Mouse (Mus musculus): ENCODE data around the gene Tsc22d2.

The Tsc22d2 gene

GRCm38 (mm10) chr3:58414234-58414938 is at the start of gene Tsc22d2:
Tsc22d2 (plus strand) TSS chr3:58414715.
- peak; percentile 86 for DNase-seq (ENCODE audit: low spot score)

- peak; percentile 5 for DNase-seq (ENCODE audit: low spot score)
Observed at GRCm38 (mm10) chr3:58366756-58367155, 47.8 kb upstream of the Tsc22d2 start.

- DNase-seq (ENCODE audit: low spot score): no peak
Observed at GRCm38 (mm10) chr3:58370811-58371210, 43.7 kb upstream of the Tsc22d2 start.

- no peak for DNase-seq (ENCODE audit: low spot score)
Observed at GRCm38 (mm10) chr3:58372066-58372904, 42.2 kb upstream of the Tsc22d2 start.

GRCm38 (mm10) chr3:58372905-58373208 is 41.7 kb upstream of the Tsc22d2 start:
- no peak for DNase-seq (ENCODE audit: low spot score)

GRCm38 (mm10) chr3:58374281-58374680 is 40.2 kb upstream of the Tsc22d2 start:
- DNase-seq (ENCODE audit: low spot score): no peak

- no peak for DNase-seq (ENCODE audit: low spot score)
Observed at GRCm38 (mm10) chr3:58376713-58377112, 37.8 kb upstream of the Tsc22d2 start.

GRCm38 (mm10) chr3:58377589-58378134 is 36.9 kb upstream of the Tsc22d2 start:
- DNase-seq (ENCODE audit: low spot score): no peak

- no peak for DNase-seq (ENCODE audit: low spot score)
Observed at GRCm38 (mm10) chr3:58382676-58383075, 31.8 kb upstream of the Tsc22d2 start.

GRCm38 (mm10) chr3:58385060-58385459 is 29.5 kb upstream of the Tsc22d2 start:
- DNase-seq (ENCODE audit: low spot score): no peak

GRCm38 (mm10) chr3:58388731-58389130 is 25.8 kb upstream of the Tsc22d2 start:
- DNase-seq (ENCODE audit: low spot score): no peak

GRCm38 (mm10) chr3:58398541-58398940 is 16.0 kb upstream of the Tsc22d2 start:
- no peak for DNase-seq (ENCODE audit: low spot score)

GRCm38 (mm10) chr3:58399931-58400330 is 14.6 kb upstream of the Tsc22d2 start:
- DNase-seq (ENCODE audit: low spot score): no peak

- no peak for DNase-seq (ENCODE audit: low spot score)
Observed at GRCm38 (mm10) chr3:58411669-58412068, 2.8 kb upstream of the Tsc22d2 start.

- DNase-seq (ENCODE audit: low spot score): no peak
Observed at GRCm38 (mm10) chr3:58413671-58414070, 844 bp upstream of the Tsc22d2 start.

GRCm38 (mm10) chr3:58414986-58415883 is 720 bp downstream of the Tsc22d2 start:
- peak; percentile 41 for DNase-seq (ENCODE audit: low spot score)

GRCm38 (mm10) chr3:58415884-58416725 is 1.6 kb downstream of the Tsc22d2 start:
- peak; percentile 84 for DNase-seq (ENCODE audit: low spot score)

GRCm38 (mm10) chr3:58416726-58417437 is 2.4 kb downstream of the Tsc22d2 start:
- peak; percentile 55 for DNase-seq (ENCODE audit: low spot score)

- DNase-seq (ENCODE audit: low spot score): peak; percentile 28
Observed at GRCm38 (mm10) chr3:58418724-58419705, 4.5 kb downstream of the Tsc22d2 start.

Data from c-Kit-positive CD71-positive TER-119-positive erythroid progenitor cells, embryonic 14.5 days (primary cell).